Mouse (Mus musculus) adrenal gland, adult (tissue): ENCODE results near the gene Kctd8.
A peak's percentile ranks its signal among the peaks of the same experiment; 100 is the strongest.
"Not testable (repeated sequence)": the region's sequence is repeated elsewhere in the genome, so short reads cannot be mapped to it uniquely, and the experiment has no call there.

Source experiments
- DNase-seq, 2 experiments: peaks; one replicate each; pipeline ENCODE4 v3.0.0; 2022 to 2023; ENCODE audit warnings: low spot score in 1 of 2; ENCODE audit not compliant: inconsistent age in 2 of 2

Kctd8 gene

DNA sequence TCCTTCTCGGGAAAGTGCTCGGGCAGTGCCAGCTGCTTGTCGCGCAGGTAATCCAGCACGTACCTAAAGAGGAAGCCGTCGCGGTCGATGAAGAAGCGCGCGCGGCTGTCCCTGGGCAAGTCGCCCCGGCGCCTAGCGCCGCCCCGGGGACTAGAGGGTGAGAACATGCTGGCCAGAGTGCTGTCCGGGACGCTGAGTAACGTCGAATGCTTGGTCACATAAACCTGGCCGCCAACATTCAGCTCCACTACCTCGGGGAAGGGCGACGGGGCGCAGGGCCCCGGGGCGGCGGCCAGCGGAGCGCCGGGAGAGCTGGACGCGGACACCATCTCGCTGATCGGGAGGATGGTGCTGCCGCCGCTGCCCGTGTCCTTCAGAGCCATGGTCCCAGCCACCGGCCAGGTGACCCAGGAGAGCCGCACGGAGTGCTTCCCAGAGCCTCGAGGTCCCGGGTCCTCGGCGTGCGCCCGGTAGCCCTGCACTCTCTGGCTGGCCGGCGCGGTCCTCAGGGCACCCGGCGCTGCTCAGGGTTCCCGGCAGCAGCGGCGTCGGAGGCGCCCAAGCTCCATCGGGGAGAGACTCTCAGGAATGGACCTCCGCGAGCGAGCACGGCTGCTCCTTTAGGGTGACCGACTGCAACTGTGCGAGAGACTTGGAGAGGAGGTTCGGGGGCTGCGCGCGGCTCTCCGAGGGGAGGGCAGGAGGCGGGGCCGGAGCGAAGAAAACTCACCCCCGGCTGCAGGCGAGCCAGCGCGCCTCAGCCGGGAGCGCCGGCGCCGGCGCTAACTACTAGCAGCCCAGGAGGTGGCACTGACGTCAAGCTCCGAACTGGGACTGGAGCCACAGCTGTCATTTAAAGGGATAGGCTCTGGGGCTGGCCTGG is at the start of gene Kctd8:
Kctd8 (minus strand) TSS at position 761 of the 883 bp plus-strand sequence.
- peak; percentile 50 to 88 for DNase-seq

- no peak for DNase-seq
Measured at GRCm38 (mm10) chr5:69379072-69379471, 37.6 kb upstream of the Kctd8 start.

- DNase-seq = no peak
Measured at GRCm38 (mm10) chr5:69350596-69350995, 9.1 kb upstream of the Kctd8 start.

DNA sequence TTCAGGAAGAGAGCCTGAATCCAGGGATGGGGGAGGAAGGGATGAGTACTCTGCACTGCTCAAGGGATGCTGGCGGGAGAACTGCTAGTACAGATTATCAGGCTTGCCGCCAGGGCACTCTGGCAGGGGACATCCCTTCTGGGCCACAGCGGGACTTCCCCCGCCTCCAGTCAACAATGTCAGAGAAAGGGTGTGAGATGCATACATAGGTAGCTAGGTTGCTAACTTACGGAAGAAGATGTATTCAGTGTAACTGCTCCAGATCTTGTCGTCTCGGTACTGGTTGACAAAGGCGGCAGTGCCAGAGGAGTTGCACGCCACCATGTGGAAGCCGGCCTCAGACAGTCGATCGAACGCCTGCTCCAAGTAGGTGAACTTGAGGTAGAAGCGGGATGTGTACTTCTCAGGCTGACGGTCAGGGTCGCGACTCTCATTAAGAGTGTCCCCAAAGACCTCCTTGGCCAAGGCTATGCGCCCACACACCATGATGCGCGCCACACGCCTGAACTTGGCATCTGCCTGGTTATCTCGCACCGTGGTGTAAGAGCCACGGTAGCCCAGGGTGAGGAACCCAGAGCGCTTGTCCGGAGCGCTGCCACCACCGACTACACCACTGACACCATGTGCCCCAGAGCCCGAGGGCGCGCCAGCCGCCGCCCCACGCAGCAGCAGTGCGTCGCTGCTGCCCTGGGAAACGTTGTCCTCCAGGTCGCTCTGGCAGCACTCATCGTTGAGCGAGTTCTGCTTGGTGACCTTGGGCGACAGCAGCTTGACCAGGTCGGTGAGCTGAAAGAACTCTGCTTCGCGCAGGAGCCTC is 1.2 kb downstream of the Kctd8 start:
- DNase-seq = peak; percentile 40 to 84

DNA sequence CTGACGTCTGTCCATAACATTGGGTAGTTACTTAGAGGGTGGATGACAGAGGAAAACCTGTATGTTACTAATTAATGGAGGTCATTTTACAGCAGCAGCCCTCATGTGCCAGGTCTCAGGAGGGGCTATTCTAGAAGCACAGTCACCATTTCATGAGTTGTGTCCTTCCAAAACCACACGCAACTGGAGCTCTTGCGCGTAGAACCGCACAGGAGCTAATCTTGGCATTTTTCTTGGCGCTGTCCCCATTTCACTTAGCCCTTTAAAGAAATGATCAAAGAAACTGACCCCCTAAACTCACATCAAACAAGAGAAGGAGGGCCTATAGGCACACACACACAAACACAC is 1.9 kb downstream of the Kctd8 start:
- no peak for DNase-seq

- peak in 1 of 2 experiments; percentile 34 for DNase-seq
Measured at GRCm38 (mm10) chr5:69338916-69339622, 2.4 kb downstream of the Kctd8 start.

DNA sequence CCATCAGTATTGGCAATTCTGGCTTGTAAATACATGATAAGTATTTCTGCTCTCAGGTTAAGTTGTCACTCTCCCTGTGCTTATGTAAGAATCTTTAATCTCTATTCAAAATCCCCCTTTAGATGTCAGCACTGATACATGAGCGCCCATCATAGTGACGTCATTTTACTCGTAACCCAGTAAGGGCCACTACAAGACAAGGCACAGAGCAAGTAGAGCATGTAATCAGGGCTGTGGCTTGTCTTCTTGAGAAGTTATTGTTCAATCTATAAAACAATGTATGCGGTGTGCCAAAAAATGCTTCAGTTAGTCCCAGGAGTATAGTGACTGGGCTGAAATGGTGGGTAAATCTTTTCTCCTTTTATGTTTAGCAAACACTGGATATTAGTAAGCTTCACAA is 13.9 kb downstream of the Kctd8 start:
- no peak for DNase-seq

GRCm38 (mm10) chr5:69324566-69325230 is 16.8 kb downstream of the Kctd8 start:
- no peak for DNase-seq

DNA sequence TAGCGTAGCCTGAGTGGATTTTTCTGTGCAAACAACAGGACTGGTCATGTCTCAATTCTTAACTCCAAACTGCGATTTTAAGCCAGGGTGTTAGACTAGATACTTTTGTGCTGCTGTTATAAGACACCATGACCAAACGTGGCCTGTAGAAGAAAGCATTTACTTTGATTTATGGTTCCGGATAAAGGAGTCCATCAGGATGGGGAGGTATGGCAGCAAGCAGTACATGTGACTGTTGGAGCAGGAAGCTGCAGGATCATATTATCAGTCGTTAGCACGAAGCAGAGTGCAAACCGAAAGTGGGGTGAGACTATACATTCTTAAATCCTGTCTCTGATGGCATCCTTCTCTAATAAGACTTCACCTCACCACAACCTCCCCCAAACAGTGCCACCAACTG is 28.9 kb downstream of the Kctd8 start:
- DNase-seq = no peak

- DNase-seq = no peak
Measured at GRCm38 (mm10) chr5:69301665-69302064, 39.8 kb downstream of the Kctd8 start.

DNA sequence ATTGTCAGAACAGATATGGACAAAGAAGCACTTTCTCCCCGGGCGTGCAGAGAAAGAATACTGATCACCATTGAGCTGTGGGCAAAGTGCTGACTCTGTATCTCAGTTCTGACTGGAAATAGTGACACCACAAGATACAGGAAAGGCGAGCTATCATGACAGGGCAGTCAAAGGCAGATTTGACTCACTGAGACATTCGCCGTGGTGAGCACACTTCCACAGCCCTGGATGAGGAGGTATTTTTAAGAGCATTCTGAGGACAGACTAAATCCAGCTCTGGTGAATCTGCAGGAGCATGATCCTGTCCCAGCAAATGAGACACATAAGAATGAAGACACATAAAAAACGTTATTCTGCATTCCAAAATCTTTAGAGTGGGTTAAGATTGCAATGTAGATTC is 49.1 kb downstream of the Kctd8 start:
- DNase-seq = no peak

- no peak for DNase-seq
Measured at GRCm38 (mm10) chr5:69284359-69284758, 57.1 kb downstream of the Kctd8 start.

GRCm38 (mm10) chr5:69252366-69252765 is 89.1 kb downstream of the Kctd8 start:
- DNase-seq = no peak

- DNase-seq = no peak
Measured at GRCm38 (mm10) chr5:69241931-69242330, 99.5 kb downstream of the Kctd8 start.

GRCm38 (mm10) chr5:69233560-69233959 is 107.9 kb downstream of the Kctd8 start:
- no peak for DNase-seq

DNA sequence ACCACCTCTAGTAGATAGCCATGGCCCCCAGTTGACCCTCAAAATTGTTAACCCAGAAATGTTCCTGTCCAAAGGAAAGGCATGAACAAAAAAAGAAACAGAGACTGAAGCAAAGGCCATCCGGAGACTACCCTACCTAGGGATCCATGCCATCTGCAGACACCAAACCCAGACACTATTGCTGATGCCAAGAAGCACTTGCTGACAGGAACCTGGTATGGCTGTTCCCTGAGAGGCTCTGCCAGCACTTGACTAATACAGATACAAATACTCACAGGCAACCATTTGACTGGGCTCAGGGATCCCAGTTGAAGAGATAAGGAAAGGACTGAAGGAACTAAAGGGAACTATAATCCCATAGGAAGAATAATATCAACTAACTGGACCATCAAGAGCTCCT is 109.8 kb downstream of the Kctd8 start:
- not testable (repeated sequence) for DNase-seq

- no peak for DNase-seq
Measured at GRCm38 (mm10) chr5:69227147-69227546, 114.3 kb downstream of the Kctd8 start.

DNA sequence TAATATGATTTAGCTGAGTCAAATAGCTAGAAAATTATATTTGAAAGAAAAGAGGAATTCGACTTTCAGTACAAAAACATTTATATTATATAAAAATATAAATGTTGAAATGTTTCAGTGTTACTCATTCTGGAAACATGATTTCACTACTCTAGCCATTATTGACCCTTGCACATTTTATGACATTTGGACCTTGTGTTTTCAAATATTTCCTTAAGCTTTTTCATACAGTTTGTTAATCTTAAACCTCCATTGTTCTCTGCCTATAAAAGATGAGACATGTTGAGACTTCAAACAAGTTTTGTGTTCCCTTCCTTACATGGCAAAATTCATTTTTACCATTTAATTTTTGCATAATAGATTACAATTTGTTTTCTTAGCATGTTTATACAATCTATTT is 118.9 kb downstream of the Kctd8 start:
- DNase-seq = no peak

- no peak for DNase-seq
Measured at GRCm38 (mm10) chr5:69215216-69215615, 126.3 kb downstream of the Kctd8 start.

GRCm38 (mm10) chr5:69209401-69209800 is 132.1 kb downstream of the Kctd8 start:
- DNase-seq = no peak

DNA sequence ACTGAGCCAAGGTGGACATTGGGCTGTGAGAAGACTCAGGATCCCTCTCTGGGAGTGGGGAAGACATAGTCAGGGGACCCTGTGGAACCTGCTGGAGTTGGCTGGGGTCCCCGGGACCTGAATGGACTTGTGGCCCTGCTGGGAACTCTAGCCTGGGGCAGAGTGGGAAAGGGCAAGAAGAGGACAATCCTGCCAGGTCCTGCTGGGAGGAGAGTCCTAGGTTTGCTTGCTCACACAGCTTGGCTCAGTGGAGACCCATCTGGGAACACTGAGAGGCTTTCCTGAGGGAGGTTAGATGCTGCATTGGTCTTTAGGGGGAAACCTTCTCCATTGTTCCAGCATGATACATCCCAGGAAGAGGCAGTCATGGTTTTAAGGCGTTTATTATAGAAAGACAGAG is 133.8 kb downstream of the Kctd8 start:
- DNase-seq = no peak
